Mouse (Mus musculus): ENCODE results near the gene Msh2. TPM values are rescaled to one million over a fixed set of nuclear protein-coding genes. Genes with fewer than 3 reads are reported as not detected.

The Msh2 gene
- total RNA-seq, 2 experiments from 2014 or later = 17.9 to 21.5 TPM

Other genes starting within 250 kb of the Msh2 start
- gene Stpg4, start 244.6 kb upstream of the Msh2 start, total RNA-seq (2021) = not detected
- 100 to 1,000 TPM; 356 to 375 TPM for gene Calm2, start 225.4 kb upstream of the Msh2 start, total RNA-seq (2021)
- gene Epcam, start 36.4 kb upstream of the Msh2 start, total RNA-seq (2021) = under 1 TPM in 1 of 2 experiments, not detected in 1; 0.15 TPM
- gene Kcnk12, start 125.7 kb downstream of the Msh2 start, total RNA-seq (2021) = not detected
- gene Rpl36-ps4, start 248.6 kb downstream of the Msh2 start, total RNA-seq (2021) = not detected

Data from gastrocnemius, postnatal 4 days (tissue).